Mouse (Mus musculus): ENCODE results near the gene Nup188.

Gene Nup188

DNA sequence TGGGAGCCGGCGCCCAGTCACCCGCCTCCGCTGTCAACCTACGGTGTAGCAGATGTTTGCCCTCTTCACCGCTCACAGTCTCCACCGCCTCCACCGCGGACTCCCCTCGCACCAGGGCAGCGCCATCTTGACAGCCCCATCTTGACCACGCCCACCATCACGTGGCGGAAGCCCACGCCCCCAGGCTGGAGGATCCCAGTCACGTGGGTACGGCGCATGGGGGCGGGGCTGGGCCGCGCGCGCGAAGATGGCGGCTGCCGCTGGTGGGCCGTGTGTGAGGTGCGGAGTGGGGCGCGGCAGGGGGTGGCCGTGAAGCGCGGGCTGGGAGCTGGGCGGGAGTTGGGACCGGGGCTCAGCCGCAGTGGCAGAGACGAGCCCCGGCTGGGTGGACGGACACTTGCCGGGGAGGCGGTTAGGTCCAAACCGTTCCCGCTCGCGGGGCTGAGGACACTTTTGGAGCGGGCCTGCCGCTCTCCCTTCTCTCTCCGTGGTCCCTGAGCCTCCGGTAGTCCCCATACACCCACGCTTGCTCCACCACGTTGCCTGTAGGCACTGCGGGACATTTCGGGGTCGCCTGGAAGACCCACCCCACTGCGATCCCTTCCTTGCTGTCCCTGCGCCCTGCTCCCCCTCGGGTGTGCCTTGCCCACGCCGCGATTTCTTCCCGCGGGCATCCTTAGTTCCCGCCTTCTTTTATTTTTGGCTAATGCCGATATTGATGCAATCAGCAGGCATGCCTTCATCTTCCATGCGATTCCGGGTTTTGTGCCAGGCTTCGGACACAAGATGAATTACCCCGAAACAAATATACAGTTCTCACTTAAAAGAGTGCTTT lies at the start of gene Nup188, which contains the start of gene Dolk:
Nup188 (plus strand) TSS at position 206 of the 835 bp plus-strand sequence.
Dolk (minus strand) TSS at position 143 of the 835 bp plus-strand sequence.
- peak; percentile 94 for DNase-seq

GRCm38 (mm10) chr2:30236426-30237198 lies 49.6 kb upstream of the Nup188 start:
- DNase-seq: peak; percentile 36

DNA sequence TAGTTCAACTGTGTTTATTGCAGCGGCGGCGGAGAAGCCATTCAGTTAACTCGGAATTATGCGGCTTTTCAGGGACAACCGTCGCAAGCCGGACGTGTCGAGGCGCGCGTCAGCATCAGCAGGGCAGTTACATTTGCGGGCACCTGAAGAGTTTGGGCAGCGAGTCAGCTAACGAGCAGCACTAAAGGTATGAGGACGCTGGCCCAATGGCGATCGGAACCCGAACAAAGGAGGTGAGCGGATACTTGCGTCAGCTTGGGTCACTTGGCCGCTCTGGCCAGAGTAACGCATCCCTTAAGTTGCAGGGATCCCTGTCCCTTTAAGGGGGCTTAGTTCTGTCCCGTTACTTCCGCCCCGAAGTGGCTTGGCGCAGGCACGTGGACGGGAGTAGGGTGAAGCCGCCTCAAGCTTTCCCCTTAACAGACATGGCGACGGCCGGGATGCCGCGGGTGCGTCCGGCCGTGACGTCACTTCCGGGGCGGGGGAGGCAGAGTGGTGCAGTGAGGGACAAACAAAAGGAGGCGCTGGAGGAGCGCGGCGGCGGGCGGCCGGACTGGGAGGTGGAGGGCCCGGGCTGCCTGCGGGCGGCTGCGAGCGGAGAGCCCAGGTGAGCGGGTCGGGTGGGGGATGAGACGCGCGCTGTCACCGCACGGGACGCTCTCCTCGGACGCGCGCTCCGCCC lies 48.9 kb upstream of the Nup188 start, which contains the start of gene Lrrc8a:
Lrrc8a (plus strand) TSS at position 517 of the 682 bp plus-strand sequence.
- peak; percentile 100 for DNase-seq

- DNase-seq: no peak
Measured at GRCm38 (mm10) chr2:30237881-30238280, 48.3 kb upstream of the Nup188 start.

GRCm38 (mm10) chr2:30238906-30239465 lies 47.2 kb upstream of the Nup188 start:
- DNase-seq: no peak

DNA sequence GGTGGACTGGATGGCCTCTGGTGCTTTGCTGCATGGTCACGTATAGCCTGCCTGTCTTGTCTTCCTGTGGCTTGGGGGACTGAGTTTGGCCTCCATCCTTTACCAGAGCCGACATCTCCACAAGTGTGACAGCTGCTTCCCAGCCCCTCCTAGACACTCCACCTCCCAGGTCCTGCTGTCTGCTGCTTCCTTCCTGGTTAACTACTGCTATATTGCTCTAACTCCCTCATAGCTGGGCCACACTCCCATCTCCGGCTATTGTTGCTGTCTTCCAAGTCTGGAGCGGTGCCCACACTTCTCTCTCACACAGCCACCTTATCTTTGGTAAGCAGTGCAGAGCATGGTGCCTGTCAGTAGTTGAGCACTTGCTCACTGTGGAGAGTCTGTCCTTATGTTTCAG lies 46.4 kb upstream of the Nup188 start:
- DNase-seq: no peak

DNA sequence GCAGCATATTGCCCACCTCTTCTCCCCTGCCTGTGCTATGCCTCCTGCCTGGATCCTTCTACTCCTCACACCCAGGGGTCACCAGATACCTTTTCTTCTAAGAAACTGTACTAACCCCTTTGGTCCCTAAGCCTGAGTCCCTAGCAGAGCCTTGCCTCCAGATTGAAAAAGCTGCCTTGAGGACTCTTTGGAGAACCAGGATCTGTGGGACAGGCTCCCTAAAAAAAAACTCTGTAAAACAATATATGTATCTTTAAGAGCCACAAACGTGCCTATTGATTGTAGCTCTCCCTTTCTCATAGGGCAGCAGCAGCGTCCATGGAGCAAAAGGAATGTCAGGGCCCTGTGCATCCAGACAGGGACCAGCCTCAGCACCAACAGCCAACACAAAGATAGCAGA lies 45.9 kb upstream of the Nup188 start, which contains the start of gene Gm28035:
Gm28035 (plus strand) TSS at position 301 of the 400 bp plus-strand sequence.
- no peak for DNase-seq

DNA sequence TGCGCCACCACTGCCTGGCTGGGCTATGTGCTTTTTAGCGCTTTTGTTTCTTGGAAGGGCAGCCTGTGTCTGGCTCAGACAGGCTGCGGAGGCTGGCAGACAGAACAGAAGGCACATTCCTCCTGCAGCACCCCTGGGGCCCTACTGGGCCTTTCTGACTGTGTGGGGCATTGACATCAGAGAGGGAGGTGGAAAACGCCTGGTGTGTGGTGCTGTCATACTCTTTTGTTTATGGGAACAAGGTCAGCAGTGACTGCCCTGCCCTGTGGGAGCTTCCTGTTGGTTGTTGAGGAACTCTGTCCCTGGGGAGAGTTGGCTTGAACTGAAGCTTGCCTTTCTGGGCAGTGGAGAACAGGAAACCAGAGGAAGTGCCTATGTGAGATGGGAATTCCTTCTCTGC lies 43.7 kb upstream of the Nup188 start:
- peak; percentile 81 for DNase-seq

DNA sequence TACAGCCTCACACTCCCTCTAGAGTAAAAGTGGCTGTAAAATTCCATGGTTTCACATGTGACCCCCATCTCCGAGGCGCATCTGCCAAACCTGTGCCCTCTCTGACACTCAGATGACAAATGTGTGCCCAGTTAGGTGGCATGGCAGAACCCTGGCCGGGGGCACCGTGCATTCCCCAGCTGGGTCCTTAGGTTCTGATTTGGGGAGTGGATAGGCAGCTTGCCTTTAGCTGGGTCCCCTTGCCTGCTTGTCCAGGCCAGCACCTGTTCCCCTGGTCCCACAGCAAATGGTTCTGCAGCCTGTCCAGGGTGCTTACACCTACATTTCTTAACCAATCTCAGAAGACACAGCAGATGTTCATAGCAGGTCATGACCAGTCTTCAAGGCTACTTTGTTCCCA lies 42.8 kb upstream of the Nup188 start:
- DNase-seq: no peak

DNA sequence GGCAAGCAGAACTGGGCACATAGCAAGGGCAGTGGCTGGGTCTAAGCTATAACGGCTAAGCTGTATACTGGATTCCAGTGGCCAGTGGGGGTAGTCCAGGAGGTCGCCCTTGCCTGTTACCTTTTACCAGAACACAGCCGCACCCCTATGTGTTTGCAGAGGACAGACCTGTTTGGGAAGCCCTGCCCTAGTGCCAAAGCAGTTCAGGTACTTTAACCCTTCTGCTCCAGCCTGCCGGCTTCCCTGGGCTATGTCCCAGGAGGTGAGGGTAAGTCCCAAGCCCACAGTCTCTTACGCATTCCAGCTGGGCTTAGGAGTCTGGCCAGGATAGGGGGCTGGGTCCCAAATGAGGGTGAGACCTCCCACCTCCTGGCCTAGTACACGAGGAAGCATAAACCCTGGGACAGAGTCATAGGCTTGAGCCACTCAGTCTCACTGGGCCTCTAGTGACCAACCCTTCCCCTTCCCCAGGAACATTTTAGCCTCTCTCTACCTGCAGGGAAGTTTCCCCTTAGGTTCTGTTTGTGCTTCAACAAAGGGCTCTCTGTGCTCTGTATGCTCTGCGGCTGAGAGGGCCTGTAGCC lies 41.5 kb upstream of the Nup188 start:
- DNase-seq: no peak

GRCm38 (mm10) chr2:30247036-30247435 lies 39.2 kb upstream of the Nup188 start:
- no peak for DNase-seq

DNA sequence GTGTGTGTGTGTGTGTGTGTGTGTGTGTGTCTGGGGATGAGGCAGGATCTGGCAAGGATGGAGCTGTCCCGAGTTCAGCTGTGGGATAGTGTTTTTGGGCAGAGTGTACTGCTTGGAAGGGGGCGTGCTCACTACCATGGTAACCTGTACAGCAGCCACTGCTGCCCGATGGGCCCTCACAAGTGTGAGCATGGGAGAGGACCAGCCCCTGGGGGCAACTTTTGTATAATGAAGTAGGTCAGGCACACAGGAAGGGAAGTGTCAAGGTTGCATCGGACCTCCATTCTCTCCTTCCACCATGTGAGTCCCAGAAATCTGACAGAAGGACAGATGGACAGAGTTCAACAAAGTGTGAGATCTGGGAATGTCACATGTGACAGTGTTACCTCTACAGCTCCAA lies 38.5 kb upstream of the Nup188 start:
- no peak for DNase-seq

DNA sequence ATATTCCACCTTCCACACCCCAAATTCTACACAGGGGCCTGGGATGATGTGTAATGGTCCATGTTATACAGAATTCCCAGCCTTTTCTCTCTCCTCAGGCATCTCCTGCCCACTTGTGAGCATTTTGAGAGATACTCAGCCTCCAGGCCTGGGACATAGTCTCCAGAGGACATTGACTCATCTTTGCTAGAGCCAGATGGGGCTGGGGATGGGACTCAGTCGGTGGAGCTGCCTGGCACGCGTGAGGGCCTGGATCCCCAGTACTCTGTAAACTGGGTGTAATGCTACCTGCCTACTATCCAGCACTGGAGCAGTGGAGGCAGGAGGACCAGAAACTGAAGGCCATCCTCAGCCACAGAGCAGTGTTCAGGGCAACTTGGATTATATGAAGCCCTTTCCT lies 37.0 kb upstream of the Nup188 start:
- no peak for DNase-seq

DNA sequence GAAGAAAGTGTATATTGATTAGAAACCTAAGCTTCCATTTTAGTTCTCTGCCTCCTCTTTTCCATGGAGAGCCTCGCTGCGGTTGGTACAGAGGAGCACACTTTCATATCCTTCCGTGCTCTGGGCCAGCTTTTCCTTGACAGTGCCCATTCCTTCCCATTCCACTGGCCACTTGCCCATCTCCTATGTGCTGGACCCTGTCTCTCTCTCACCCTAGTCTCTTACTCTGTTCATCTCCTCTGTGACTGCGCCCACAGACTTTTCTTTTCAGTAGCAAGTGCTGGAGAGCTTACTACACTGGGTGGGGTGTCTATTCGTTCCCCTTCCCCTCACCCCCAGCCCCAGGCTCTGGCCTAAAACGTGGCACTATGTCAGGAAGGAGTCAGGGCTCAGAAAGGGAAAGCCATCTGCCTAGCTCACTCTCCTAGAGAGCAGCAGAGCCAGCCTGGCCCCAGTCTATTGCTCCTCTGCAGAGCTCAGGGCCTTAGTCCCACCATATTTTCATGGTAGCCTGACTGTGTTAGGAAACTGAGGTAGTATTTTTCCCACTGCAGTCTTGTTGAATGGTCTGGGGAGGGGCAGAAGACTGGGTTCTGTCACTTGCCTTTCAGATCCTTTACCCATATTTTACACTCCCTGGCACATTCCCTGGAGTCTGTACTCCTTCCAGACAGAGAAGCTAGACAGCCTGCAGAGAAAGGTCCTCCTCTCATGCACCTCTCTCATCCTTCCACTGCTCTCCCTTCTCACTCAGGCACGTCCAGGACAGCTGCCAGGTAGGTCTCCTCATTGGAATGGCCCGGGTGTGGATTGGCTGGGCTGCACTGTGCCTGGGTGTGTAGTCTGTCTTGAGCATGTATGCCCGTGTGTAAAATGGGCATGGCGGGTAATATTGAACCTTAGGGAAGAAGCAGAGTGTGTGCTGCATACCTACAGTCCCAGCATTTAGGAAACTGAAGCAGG lies 35.8 kb upstream of the Nup188 start:
- no peak for DNase-seq

GRCm38 (mm10) chr2:30251417-30252104 lies 34.6 kb upstream of the Nup188 start:
- no peak for DNase-seq

DNA sequence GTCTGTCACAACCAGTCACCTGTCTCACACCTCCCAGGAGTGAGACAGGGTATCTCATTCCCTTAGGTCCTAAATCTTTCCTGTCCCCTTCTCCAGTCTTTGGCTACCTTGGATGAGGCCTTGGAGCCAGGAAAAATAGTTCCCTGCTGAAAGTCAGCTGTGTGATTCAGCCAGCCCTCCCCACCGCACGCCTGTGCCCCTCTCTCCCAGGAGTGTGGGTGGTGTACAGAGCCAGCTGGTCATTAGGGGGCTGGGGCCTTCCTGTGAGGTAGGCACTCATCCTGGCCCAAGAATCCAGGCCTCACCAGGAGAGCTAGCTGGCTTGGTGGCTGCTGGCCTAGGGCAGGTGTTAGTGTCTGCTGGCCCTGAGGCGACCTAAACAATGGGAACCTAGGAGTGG lies 33.7 kb upstream of the Nup188 start:
- no peak for DNase-seq

- DNase-seq: no peak
Measured at GRCm38 (mm10) chr2:30253809-30254208, 32.4 kb upstream of the Nup188 start.

DNA sequence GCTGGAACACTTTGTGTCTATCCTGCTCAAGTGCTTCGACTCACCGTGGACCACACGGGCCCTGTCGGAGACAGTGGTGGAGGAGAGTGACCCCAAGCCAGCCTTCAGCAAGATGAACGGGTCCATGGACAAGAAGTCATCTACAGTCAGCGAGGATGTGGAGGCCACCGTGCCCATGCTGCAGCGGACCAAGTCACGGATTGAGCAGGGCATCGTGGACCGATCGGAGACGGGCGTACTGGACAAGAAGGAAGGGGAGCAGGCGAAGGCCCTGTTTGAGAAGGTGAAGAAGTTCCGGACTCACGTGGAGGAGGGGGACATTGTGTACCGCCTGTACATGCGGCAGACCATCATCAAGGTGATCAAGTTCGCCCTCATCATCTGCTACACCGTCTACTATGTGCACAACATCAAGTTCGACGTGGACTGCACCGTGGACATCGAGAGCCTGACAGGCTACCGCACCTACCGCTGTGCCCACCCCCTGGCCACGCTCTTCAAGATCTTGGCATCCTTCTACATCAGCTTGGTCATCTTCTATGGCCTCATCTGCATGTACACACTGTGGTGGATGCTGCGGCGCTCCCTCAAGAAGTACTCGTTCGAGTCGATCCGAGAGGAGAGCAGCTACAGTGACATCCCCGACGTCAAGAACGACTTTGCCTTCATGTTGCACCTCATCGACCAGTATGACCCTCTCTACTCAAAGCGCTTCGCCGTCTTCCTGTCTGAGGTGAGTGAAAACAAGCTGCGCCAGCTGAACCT lies 30.4 kb upstream of the Nup188 start:
- no peak for DNase-seq

GRCm38 (mm10) chr2:30256616-30257350 lies 29.4 kb upstream of the Nup188 start:
- no peak for DNase-seq
